Mouse (Mus musculus): ENCODE data around the gene Supv3l1.

GRCm38 (mm10) chr10:62430427-62430826, 19.1 kb downstream of the Supv3l1 start:
- no peak for TF ChIP-seq CTCF (IDR thresholded peaks at IDR 0.05; ENCODE audit: low read depth)
- no peak for TF ChIP-seq EP300 (IDR thresholded peaks at IDR 0.05; ENCODE audit: low read depth)
